Comparison of ENCODE assay signal across 7 mouse cellular contexts in the genomic region with DNA sequence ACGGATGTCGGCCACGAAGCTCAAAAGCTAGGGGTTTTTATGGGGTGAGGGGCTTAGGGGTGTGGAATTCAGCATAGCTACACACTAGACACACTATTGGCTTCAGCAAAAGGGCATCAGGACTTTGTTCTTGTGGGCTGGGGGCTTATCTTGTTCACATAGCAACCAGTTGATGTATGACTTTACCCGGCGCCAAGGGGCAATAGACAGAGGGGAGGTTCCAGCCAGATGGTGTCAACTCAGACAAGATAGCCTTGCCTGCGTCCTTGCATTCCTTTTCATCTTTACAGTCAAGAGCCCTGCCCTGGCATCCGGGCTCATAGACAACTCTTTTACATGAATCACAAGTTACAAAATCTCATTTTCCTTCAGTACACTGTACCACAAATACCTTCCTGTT. TPM values are rescaled to one million over a fixed set of nuclear protein-coding genes. Genes with fewer than 3 reads are reported as not detected.
DNase-seq lines count a peak whose midpoint lies in the region; ATAC-seq lines count a peak whose summit lies in the region.
"Not testable (repeated sequence)": the region's sequence is repeated elsewhere in the genome, so short reads cannot be mapped to it uniquely, and the experiment has no call there.

No protein-coding gene starts in this region.

- peaks cover 32% of the 10 kb centered on the region for H3K4me1 ChIP-seq in erythroblast, embryonic 14.5 days (ENCODE audit: control insufficient read depth)
- H3K4me1 ChIP-seq in heart, embryonic 12.5 days (replicated peaks) = peaks cover 14% of the 10 kb centered on the region
- H3K4me1 ChIP-seq in hindbrain, embryonic 15.5 days (replicated peaks) = peaks cover 33% of the 10 kb centered on the region
- peaks cover 24% of the 10 kb centered on the region for H3K4me1 ChIP-seq in limb, embryonic 13.5 days
- H3K4me1 ChIP-seq in lung, embryonic 15.5 days = peaks cover 21% of the 10 kb centered on the region
- H3K4me1 ChIP-seq in neural tube, embryonic 15.5 days = peaks cover 30% of the 10 kb centered on the region

- peaks cover 44% of the 10 kb centered on the region for H3K36me3 ChIP-seq in erythroblast, embryonic 14.5 days (ENCODE audit: control insufficient read depth)
- peaks cover 21% of the 10 kb centered on the region for H3K36me3 ChIP-seq in heart, embryonic 12.5 days
- H3K36me3 ChIP-seq in hindbrain, embryonic 15.5 days = peaks cover 17% of the 10 kb centered on the region
- H3K36me3 ChIP-seq in limb, embryonic 13.5 days = peaks cover 20% of the 10 kb centered on the region
- H3K36me3 ChIP-seq in lung, embryonic 15.5 days = peaks cover 15% of the 10 kb centered on the region
- H3K36me3 ChIP-seq in neural tube, embryonic 15.5 days = peaks cover 12% of the 10 kb centered on the region

- H3K4me2 ChIP-seq in heart, embryonic 12.5 days = peak overlapping the region; percentile 68
- peak overlapping the region; percentile 76; the same call in 1 of the 2 replicates for H3K4me2 ChIP-seq in hindbrain, embryonic 15.5 days
- peak overlapping the region; percentile 76 for H3K4me2 ChIP-seq in limb, embryonic 13.5 days (replicated peaks)
- peak overlapping the region; percentile 59 for H3K4me2 ChIP-seq in lung, embryonic 15.5 days
- H3K4me2 ChIP-seq in neural tube, embryonic 15.5 days = peak overlapping the region; percentile 31

- peak; percentile 54 for DNase-seq in adrenal gland, postnatal 14 days

- not testable (repeated sequence) for H3K27ac ChIP-seq in heart, embryonic 12.5 days (ENCODE audit: poor library complexity, severe bottlenecking); hindbrain, embryonic 15.5 days (replicated peaks); limb, embryonic 13.5 days; lung, embryonic 15.5 days; neural tube, embryonic 15.5 days (replicated peaks)

- not testable (repeated sequence) for H3K27me3 ChIP-seq in erythroblast, embryonic 14.5 days (ENCODE audit: control insufficient read depth); heart, embryonic 12.5 days (replicated peaks); hindbrain, embryonic 15.5 days; limb, embryonic 13.5 days; lung, embryonic 15.5 days; neural tube, embryonic 15.5 days (replicated peaks)

- H3K4me3 ChIP-seq in erythroblast, embryonic 14.5 days (replicated peaks) = peak overlapping the region; percentile 97
- peak overlapping the region; percentile 37 for H3K4me3 ChIP-seq in heart, embryonic 12.5 days
- not testable (repeated sequence) for H3K4me3 ChIP-seq in hindbrain, embryonic 15.5 days; limb, embryonic 13.5 days; lung, embryonic 15.5 days; neural tube, embryonic 15.5 days (replicated peaks)

- H3K9me3 ChIP-seq in erythroblast, embryonic 14.5 days (ENCODE audit: control insufficient read depth, low read length); heart, embryonic 12.5 days (replicated peaks); hindbrain, embryonic 15.5 days; limb, embryonic 13.5 days; lung, embryonic 15.5 days; neural tube, embryonic 15.5 days (replicated peaks): not testable (repeated sequence)

- ATAC-seq in heart, embryonic 12.5 days (ENCODE audit: insufficient number of reproducible peaks, low FRiP score); hindbrain, embryonic 15.5 days (ENCODE audit: low FRiP score, low read depth); limb, embryonic 13.5 days (ENCODE audit: low FRiP score, low read depth); lung, embryonic 15.5 days (ENCODE audit: borderline replicate concordance, extremely low read depth, low FRiP score, low TSS enrichment); neural tube, embryonic 15.5 days (ENCODE audit: low FRiP score): not testable (repeated sequence)

- WGBS in heart, embryonic 12.5 days = 20% methylated on average over 7 of the region's 7 CpGs
- WGBS in hindbrain, embryonic 15.5 days = 91% methylated on average over 7 of the region's 7 CpGs
- WGBS in limb, embryonic 13.5 days = 77% methylated on average over 7 of the region's 7 CpGs
- 57% methylated on average over 7 of the region's 7 CpGs for whole genome bisulfite sequencing in lung, embryonic 15.5 days
- 84% methylated on average over 7 of the region's 7 CpGs for WGBS in neural tube, embryonic 15.5 days

- H3K9ac ChIP-seq in heart, embryonic 12.5 days = peak overlapping the region; percentile 56; the same call in 1 of the 2 replicates
- H3K9ac ChIP-seq in hindbrain, embryonic 15.5 days; limb, embryonic 13.5 days; lung, embryonic 15.5 days; neural tube, embryonic 15.5 days (replicated peaks): not testable (repeated sequence)

RNA-seq across cellular contexts. Expression of a gene that starts 2.1 kb away (rescaled TPM):
- total RNA-seq in adrenal gland, postnatal 14 days (2021) = 71.7 and 76.7 TPM in 2 replicates
- polyA plus RNA-seq in erythroblast, embryonic 14.5 days (2012) = 1.4 and 1.5 TPM in 2 replicates
- 38.0 and 42.2 TPM in 2 replicates for polyA plus RNA-seq in heart, embryonic 12.5 days (2016; fragmentation: Nextera tagmentation; extraction: Ambion mirVana)
- polyA plus RNA-seq in hindbrain, embryonic 15.5 days (2015; fragmentation: Nextera tagmentation; extraction: Ambion mirVana) = 29.6 and 30.4 TPM in 2 replicates
- polyA plus RNA-seq in limb, embryonic 13.5 days (2015; fragmentation: Nextera tagmentation; extraction: Ambion mirVana) = 49.3 and 50.3 TPM in 2 replicates
- polyA plus RNA-seq in lung, embryonic 15.5 days (2015; fragmentation: Nextera tagmentation; extraction: Ambion mirVana) = 34.1 and 39.6 TPM in 2 replicates
- 30.7 and 33.0 TPM in 2 replicates for polyA plus RNA-seq in neural tube, embryonic 15.5 days (2015; fragmentation: Nextera tagmentation; extraction: Ambion mirVana)

RNA-seq across cellular contexts. Expression of a gene that starts 9.6 kb away (rescaled TPM):
- total RNA-seq in adrenal gland, postnatal 14 days (2021) = 27.9 and 30.4 TPM in 2 replicates
- 0.13 and 0.25 TPM in 2 replicates for polyA plus RNA-seq in erythroblast, embryonic 14.5 days (2012)
- polyA plus RNA-seq in heart, embryonic 12.5 days (2016; fragmentation: Nextera tagmentation; extraction: Ambion mirVana) = 25.6 and 27.1 TPM in 2 replicates
- 30.0 and 30.7 TPM in 2 replicates for polyA plus RNA-seq in hindbrain, embryonic 15.5 days (2015; fragmentation: Nextera tagmentation; extraction: Ambion mirVana)
- 40.3 and 43.9 TPM in 2 replicates for polyA plus RNA-seq in limb, embryonic 13.5 days (2015; fragmentation: Nextera tagmentation; extraction: Ambion mirVana)
- 31.8 and 34.2 TPM in 2 replicates for polyA plus RNA-seq in lung, embryonic 15.5 days (2015; fragmentation: Nextera tagmentation; extraction: Ambion mirVana)
- 29.1 and 36.8 TPM in 2 replicates for polyA plus RNA-seq in neural tube, embryonic 15.5 days (2015; fragmentation: Nextera tagmentation; extraction: Ambion mirVana)

Comparison
In these comparisons a context has a peak if more than half of its experiments do, and no peak if none do; other contexts are left out.
1. RNA of a gene that starts 2.1 kb away (polyA plus RNA-seq): 49.3 to 50.3 TPM in limb, embryonic 13.5 days, 34.1 to 39.6 TPM in lung, embryonic 15.5 days, 38.0 to 42.2 TPM in heart, embryonic 12.5 days, 30.7 to 33.0 TPM in neural tube, embryonic 15.5 days and 29.6 to 30.4 TPM in hindbrain, embryonic 15.5 days; 1.4 to 1.5 TPM in erythroblast, embryonic 14.5 days; every median in the first group is over 10 times any median in the second.
2. RNA of a gene that starts 9.6 kb away (polyA plus RNA-seq): 40.3 to 43.9 TPM in limb, embryonic 13.5 days, 31.8 to 34.2 TPM in lung, embryonic 15.5 days, 30.0 to 30.7 TPM in hindbrain, embryonic 15.5 days, 29.1 to 36.8 TPM in neural tube, embryonic 15.5 days and 25.6 to 27.1 TPM in heart, embryonic 12.5 days; 0.13 to 0.25 TPM in erythroblast, embryonic 14.5 days; every median in the first group is over 10 times any median in the second.
3. Peak in every context shown above with its lines, with median percentiles within 50 percentile points of each other: H3K4me2 ChIP-seq.